Mouse (Mus musculus) B cell, adult 2 months (primary cell): ENCODE measurements around the gene Tnfaip8l1.
A peak's percentile ranks its signal among the peaks of the same experiment; 100 is the strongest.

ENCODE experiments used
- DNase-seq, 2 experiments: peaks; one replicate each; pipeline ENCODE4 v3.0.0; 2022

Tnfaip8l1 gene

GRCm38 (mm10) chr17:56185281-56186141 lies 23.2 kb downstream of the Tnfaip8l1 start:
- DNase-seq: no peak

DNA sequence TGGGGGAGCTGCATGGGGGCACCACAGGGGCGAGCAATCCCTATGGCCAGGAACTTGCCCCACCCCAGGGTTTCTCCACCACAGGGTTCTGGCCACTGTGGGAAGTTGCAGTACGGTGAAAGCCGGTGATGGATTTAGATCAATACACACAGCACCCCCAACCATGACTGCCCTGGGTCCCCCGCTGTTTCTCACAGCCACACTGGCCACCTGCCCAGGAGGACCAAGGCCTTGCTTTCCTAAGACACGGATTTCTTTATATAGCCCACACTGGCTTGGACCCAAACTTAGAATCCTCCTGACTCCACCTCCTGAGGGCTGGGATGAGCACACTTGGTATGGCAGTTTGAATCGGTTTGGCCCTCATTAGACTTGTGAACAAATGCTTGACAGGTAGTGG lies 29.0 kb downstream of the Tnfaip8l1 start:
- DNase-seq: no peak

- DNase-seq: no peak
These were observed 32.1 kb downstream of the Tnfaip8l1 start for GRCm38 (mm10) chr17:56194357-56194756.

DNA sequence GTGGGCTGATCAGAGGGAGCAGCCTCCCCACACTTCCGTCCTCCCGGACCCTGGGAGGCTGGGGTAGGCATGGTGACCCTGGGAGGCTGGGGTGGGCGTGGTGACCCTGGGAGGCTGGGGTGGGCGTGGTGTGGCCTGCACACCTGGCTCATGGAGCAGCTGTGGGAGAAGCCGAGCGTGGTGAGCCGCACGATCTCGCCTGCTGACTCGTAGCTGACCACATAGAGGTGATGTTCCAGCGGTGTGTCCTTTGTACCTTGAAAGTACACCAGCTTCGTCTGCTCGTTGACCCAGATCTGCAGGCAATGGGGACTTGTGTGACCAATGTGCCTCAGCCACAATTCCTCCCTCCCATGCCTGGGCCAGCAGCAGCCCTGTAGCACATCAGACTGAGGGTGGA lies 32.5 kb downstream of the Tnfaip8l1 start:
- DNase-seq: no peak

DNA sequence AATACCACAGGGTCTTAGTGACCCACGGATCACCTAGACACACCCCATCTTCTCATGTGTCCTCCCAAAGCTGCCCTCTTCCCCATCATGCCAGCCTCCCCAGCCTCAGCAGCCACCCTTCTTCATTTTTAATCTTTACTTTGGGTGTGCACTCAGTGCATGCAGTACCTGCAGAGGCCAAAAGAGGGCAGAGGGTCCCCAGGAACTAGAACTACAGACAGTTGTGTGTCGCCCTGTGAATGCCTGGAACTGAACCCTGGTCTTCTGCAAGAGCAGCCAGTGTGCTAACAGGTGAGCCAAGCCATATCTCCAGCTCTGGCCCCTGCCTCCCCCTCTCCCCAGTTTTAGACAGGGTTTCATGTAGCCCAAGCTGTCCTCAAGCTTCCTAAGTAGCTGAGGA lies 34.6 kb downstream of the Tnfaip8l1 start:
- DNase-seq: peak; percentile 45 to 48

DNA sequence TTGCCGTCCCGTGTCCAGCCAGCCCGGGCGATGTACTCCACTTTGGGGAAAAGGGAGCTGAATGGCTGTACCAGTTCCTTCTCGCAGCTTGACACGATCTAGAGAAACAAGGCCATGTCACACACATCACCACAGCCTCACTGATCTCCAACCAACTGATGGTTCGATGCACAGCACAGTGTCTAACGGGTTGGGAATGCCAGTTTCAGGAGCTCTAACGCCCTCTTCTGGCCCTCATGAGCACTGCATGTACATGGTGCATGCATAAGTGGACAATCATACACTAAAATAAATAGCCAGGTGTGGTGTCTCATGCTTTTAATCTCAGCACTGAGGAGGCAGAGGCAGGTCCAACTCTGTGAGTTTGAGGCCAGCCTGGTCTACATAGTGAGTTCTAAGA lies 38.3 kb downstream of the Tnfaip8l1 start:
- peak; percentile 25 to 27 for DNase-seq

DNA sequence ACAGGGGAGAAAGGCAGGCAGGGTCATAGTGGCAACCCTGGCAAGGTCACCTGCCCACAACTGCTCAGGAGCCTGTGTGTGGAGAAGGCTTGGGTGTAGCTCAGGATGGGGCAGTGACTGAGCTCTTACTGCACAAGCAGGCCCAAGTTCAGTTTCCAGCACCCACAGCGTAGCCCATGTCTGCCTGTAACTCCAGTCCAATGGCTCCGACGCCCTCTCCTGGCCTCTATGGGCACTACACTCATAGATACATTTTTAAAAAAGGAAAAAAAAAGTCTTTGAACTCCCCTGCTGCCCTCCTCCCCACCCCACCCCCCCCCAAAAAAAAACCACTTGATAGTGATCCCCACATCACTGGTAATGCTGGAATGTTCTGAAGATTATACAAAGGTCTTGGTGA lies 39.4 kb downstream of the Tnfaip8l1 start:
- no peak for DNase-seq

DNA sequence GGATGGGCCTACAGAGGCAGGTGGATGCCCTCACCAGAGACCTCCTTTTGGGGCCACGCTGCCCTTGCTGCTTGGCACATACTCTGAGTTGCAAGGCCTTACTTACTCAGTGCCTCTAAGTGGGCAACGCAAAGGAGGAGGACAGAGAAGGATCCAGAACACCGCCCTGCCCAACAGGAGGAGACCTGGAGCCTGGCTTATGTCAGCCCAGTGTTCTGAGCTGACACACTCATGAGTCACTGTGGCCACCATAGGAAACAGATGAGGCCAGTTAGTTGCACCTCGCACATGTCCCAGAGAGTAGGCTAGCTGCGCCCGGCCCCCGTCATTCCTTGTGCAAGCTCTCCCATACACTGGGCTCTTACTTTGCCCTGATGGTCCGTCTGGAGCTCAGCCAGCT lies 40.2 kb downstream of the Tnfaip8l1 start:
- no peak for DNase-seq

GRCm38 (mm10) chr17:56203729-56204128 lies 41.5 kb downstream of the Tnfaip8l1 start:
- no peak for DNase-seq

DNA sequence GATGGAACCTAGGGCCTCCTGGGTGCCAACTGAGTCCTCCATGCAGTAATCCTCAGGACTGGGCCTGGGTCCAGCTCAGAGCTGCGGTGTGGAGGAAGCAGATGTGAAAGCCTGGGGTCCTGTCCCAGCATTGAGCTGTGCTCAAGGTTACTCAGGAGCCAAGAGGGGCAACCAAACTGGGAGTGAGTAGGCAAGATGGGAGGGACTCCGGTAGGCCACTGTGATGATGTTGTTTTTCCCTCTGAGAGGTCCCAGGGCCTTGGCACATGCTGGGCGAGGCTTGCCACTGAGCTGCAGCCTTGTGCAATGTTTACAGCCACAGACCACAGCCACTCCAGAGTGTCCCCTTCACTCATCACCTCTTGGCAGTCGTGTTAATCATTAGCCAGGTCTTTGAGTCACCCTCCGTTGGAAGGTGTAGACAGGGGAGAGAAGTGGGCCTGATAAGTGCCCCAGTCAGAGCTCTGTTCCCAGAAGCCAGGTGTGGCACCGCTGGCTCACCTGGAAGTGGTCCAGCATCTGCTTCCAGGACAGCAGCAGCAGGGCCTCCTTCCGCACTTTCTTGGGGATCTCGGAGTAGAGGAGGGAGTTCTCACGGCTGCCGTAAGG lies 44.1 kb downstream of the Tnfaip8l1 start:
- no peak for DNase-seq

DNA sequence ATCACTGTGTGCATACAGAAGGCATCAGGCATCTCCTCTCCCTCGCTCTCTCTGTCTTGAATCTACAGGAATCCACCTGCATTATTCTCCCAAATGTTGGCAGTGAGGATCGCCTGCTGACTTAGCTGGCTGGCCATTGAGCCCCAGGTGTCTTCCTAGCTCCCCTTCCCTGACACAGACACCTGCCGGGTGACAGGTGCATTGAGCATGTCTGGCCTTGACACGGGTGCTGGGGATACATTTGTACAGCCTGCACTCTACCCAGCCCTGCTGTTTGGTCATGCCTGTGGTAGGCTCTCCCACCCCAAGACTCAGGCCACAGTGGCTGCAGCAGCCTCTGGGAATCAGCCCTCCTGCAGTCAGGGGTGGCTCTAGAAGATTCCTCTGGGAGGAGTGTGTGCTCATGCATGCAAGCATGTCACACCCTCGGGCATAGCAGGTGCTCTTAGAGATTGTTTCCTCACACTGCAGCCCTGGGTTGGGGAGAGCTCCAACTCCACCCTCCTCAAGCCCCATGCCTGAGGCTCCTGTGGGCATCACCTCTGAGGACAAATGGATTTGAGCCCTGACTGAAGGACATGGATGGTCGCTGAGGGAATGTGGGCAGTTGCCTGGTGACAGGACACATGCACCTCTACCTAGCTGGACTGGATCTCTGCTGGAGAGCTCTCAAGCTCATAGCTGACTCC lies 44.9 kb downstream of the Tnfaip8l1 start:
- no peak for DNase-seq

GRCm38 (mm10) chr17:56207963-56208530 lies 45.8 kb downstream of the Tnfaip8l1 start:
- no peak for DNase-seq

DNA sequence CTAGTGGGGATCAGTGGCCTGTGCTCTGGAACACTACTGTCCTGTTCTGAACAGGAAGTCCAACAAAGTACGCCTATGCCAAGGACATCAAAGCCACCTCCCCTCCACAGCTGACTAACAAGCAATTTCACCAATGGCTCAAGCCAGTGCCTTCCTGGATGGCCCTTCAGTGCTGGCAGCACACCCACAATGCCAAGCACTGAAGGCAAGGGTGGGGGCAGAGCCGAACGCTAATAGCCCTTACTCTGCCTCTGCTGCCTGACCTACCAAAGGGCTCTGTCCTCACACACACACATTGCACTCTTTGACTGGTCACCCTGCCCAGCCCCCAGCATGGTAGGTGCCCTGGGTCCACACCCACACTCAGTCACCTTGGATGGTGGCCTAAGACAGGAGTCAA lies 46.5 kb downstream of the Tnfaip8l1 start:
- no peak for DNase-seq

- no peak for DNase-seq
These were observed 48.8 kb downstream of the Tnfaip8l1 start for GRCm38 (mm10) chr17:56211090-56211489.

- no peak for DNase-seq
These were observed 50.4 kb downstream of the Tnfaip8l1 start for GRCm38 (mm10) chr17:56212676-56213075.

GRCm38 (mm10) chr17:56214229-56214628 lies 52.0 kb downstream of the Tnfaip8l1 start:
- DNase-seq: no peak

- DNase-seq: no peak
These were observed 55.4 kb downstream of the Tnfaip8l1 start for GRCm38 (mm10) chr17:56217670-56218069.

DNA sequence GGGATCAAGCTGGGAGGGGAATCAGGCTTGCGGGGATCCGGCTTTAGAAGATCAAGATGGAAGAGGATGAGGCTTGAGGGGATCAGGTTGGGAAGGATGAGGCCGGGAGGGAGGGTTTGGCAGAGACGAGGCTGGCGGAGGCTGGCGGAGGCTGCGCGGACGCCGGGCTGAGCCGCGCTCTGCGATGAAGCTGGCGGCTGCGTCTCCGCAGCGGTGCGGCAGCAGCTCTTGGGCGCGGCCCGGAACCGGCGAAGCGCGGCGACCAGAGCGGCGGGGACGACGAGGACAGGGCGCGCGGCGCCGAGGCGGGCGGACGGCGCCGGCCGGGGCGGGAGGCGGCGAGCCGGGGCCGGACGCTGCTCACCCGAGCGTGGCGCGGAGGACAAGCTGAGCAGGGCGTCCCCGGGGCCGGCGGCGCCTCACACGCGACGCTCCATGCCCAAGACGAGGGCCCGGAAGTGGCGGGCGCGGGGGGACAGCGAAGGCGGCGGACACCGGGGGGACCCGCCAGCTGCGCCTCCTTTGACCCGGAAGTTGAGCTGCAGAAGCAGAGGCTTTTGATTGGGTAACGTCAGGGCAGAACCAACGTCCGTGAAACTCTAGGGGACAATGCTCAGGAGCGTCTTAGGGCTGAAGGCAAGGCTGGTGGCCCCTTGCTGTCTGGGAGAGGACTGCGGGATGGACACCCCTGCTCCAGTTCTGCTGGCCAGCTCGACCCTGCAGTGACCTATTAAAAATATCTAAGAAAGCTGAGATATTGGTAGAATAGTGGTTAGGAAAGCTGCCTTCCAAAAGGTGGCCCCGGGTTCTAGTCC lies 56.3 kb downstream of the Tnfaip8l1 start, which contains the start of gene Dpp9:
Gene Dpp9 (minus strand): TSS at position 529 of the 815 bp plus-strand sequence.
- DNase-seq: peak; percentile 90 to 91

- DNase-seq: no peak
These were observed 57.0 kb downstream of the Tnfaip8l1 start for GRCm38 (mm10) chr17:56219251-56219650.

DNA sequence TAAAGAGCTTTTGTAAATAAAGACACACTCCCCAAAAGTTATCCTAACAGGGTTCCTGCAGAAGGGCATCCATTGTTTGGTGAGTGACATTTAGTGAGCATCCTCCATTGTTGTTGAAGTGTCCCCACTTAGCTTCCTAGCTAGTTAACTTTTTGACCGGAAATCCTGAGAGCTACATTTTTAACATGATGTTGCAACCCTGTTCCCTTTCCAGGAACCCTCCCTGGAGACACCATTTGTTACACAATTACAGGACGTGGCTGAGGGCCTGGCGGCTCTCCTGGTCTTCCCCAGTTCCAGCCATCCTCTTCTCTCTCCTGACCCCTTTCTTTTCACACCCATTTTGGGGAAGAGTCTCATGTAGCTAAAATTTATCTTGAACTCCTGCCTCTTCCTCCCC lies 57.5 kb downstream of the Tnfaip8l1 start:
- no peak for DNase-seq
